Mouse (Mus musculus) spleen, embryonic (tissue): ENCODE measurements at regions not wholly inside any gene's neighbourhood (a gene's known extent, or its start where the extent isn't known, plus 50 kb on each side); places are given as distances from the start of the nearest gene placed in this dataset.

Source experiments
- CTCF ChIA-PET: fragments of 350-600 bp; sonication (Branson Sonifier 250); formaldehyde crosslinking; loops from one replicate; lab custom pipeline; 2022; lab: Charles Lee

DNA sequence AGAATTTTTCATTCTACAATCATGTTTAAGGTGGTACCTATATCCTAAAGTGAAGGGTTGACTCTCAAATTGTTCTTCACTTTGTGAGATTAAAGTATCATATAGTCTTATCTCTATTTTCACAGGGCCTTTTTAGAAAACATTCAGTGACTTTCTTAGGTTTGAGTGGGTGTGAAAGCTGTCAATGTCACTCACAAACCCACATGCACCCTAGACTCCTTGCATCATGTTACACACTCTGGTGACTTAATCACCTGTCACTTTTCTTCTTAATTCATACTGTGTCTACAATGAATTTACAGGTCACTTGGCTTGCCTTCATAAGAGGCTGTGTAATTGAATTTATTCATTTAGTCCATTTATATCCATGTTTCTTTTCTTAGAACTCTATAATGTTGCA, 1026.8 kb upstream of the Alcam start:
- CTCF ChIA-PET = no interaction called here

GRCm38 (mm10) chr16:53439511-53439910, 985.6 kb upstream of the Alcam start:
- CTCF ChIA-PET = no interaction called here

DNA sequence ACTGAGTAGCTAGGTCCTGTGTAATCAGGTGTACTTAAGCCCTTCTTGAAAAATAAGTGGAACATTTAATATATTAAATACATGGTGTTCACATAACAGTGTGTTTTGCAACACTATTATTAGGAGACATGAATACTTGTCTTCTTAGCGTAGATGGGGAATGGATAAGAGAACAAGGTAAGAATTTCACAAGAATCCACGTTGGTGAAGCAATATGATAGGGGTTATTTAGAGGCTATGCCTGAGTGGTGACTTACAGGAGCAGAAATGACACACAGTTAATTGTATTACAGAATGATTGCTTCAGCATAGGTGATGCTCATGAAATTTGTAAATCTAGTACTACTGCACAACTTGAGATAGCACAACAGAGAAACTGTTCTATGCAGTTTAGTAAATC, 964.5 kb upstream of the Alcam start:
- CTCF ChIA-PET = no interaction called here

DNA sequence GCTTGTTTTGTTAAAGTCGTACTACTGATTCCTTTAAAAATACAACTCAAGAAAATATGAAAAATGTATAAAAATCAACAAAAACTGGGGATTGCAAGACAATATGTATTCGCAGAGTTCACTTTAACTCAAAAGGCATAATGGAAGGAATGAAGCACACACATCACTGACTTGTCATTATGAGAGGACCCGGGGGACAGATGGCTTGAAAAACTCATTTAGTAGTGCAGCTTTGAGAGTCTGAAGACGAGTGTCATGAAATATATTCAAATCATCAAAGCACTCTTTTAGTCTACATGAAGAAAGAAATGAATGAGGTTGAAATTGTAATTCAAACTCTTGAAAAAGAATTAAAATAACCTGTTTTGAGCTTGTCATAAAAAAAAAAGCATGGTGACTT, 931.3 kb upstream of the Alcam start:
- CTCF ChIA-PET = no interaction called here

- CTCF ChIA-PET = no interaction called here
Measured at GRCm38 (mm10) chr16:53342153-53342552, 888.3 kb upstream of the Alcam start.

DNA sequence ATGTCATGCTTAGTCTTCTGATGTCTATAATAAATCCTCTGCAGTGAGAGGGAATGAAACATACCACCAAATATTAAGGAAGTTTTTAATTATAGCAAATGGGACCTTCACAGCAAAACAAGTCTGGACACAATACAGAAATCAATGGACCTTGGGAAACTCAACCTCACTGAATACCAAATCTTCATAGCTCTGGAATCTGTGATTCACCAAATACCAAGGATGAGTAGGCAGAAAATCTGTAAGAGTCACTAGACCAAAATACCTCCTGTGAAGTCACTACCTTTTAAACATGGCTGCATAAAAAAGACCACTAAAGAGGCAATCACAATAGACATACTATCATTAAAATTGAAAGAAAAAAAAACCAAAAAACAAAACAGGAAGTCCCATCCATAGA, 872.5 kb upstream of the Alcam start:
- CTCF ChIA-PET = no interaction called here

- CTCF ChIA-PET = no interaction called here
Measured at GRCm38 (mm10) chr16:53292081-53292480, 838.2 kb upstream of the Alcam start.

DNA sequence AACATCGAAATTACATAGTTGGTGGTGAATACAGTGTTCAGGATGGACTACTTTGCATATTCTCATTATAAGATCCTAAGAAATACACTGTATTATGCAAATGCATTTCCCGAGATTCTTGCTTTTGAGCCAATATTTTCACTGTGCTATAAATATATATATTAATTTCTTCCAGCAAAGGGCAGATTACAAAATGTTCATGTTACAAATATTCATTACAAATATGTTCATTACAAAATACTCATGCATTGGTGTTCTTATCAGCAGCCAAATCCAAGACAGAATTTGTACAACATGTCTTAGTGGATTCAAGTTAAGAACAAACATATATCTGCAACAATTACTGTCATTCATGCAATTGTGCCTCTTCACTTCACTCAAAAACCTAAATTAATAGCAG, 828.1 kb upstream of the Alcam start:
- CTCF ChIA-PET = no interaction called here

DNA sequence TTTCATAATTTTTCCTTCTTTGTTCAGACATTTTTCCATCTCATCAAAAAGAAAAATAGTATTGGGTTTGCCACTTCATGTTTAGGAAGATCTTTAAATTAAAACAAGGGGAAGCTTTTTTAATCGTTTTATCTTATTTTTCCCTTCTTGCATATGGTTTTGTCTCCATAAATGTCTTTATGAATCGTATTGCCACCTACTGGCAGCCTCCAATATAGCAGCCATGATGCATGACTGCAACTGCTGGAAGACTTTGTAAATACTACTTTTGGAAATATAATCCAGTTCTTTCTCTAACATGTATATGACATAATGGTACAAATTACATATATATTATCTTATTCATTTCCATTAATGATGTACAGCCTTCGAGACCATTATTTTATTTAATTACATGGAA, 812.2 kb upstream of the Alcam start:
- CTCF ChIA-PET = no interaction called here

DNA sequence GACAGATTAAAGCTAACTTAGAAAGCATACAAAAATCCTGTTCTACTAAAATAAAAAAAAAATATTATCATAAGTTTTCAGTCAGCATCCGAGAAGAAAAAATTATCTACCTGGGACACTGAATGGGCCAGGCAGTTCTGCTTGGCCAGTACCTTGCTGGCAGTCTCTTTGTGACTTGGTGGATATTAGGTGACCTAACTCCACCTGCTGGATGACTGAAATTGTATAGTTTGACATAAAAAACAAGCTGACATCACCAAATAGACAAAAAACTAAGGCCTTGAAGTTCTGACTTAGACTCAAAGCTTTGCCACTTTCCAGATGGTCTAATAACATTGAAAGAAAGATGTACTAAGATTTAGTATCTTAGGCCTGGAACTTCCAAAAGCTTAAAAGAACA, 791.5 kb upstream of the Alcam start:
- CTCF ChIA-PET = no interaction called here

DNA sequence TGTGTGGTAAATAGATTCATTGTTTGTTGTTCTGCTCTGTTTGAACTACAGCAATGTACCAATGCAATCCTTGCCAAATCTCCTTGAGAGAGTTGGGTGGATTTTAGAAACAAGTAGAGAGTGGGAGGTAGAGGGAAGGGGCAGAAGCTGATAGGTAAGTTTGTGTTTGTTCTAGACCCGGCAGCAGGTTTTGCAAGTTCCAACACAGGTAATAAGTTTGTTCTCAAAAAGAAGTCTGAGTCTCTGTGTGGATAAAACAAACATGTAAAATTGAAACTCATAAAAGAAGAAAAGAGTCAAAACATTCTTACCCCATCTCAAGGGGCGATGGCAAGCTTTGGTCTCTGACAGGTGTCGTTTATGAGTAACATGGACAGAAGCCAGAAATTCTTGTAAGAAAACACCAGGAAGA, 788.3 kb upstream of the Alcam start:
- CTCF ChIA-PET = no interaction called here

GRCm38 (mm10) chr16:53218886-53219285, 765.0 kb upstream of the Alcam start:
- CTCF ChIA-PET = no interaction called here

GRCm38 (mm10) chr16:53201449-53201848, 747.6 kb upstream of the Alcam start:
- CTCF ChIA-PET = no interaction called here

GRCm38 (mm10) chr16:53186444-53186843, 732.6 kb upstream of the Alcam start:
- CTCF ChIA-PET = no interaction called here

DNA sequence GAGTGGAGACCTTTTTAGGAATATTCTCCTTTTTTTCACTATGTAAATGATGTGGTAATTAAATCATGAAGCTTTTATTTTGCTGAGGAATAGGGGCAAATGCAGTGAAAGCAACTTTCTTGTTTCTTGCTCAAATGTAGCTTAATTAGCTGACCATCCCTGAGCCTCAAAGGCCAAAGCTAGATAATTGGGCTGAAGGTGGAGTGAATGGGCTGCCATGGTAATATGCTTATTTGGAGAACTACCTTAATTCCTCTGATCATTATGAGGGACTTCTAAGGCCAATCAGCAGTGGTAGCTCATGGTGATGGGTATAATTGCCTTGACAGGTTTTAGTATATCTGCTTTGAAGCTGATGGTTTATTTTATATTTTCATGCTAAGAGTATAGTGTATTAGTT, 702.5 kb upstream of the Alcam start:
- CTCF ChIA-PET = no interaction called here

- CTCF ChIA-PET = no interaction called here
Measured at GRCm38 (mm10) chr16:53130677-53131076, 676.8 kb upstream of the Alcam start.

- CTCF ChIA-PET = interaction anchor here (0.9 kb wide), 1 partner anchor 1342 kb away, joined by 3 read pairs; no protein-coding TSS in a partner anchor
Measured at GRCm38 (mm10) chr16:53108726-53109125, 654.9 kb upstream of the Alcam start.

GRCm38 (mm10) chr16:53095396-53095929, 641.6 kb upstream of the Alcam start:
- CTCF ChIA-PET = no interaction called here

DNA sequence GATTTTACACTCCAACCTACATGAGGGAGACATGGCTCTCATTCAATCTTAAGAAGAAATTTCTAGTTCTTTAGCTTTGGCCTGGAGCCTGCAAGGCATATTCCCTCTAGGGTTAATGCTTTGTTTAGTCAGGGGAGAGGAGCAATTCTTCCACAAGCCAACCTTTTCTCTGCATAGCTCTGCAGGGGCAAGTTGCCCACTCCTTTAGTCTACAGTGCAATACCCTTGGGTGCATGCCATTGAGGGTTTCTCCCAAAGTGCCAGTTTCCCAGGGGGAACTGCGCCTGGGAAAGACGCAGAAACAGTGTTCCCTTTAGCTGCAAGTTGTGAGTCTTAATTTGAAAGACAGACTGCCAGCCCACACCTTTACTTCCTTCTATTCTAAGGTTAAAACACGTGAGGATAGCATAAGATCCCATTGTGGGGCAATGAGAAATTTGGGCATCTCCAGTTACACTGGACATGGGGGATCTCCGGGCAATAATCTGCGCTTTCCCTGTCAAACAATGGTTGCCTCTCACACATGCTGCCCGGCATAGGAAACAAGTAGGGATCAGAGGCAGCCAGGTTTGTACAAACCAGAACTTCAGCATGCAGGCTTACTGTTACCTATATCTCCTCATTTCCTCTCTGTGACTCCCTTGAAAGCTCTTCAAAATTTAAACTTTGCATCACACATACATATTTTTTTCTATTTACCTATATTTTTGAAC, 620.1 kb upstream of the Alcam start:
- CTCF ChIA-PET = no interaction called here

GRCm38 (mm10) chr16:53071887-53072682, 618.2 kb upstream of the Alcam start:
- CTCF ChIA-PET = no interaction called here

- CTCF ChIA-PET = no interaction called here
Measured at GRCm38 (mm10) chr16:53064151-53064550, 610.3 kb upstream of the Alcam start.

- CTCF ChIA-PET = interaction anchor here (0.6 kb wide), 1 partner anchor 884 kb away, joined by 3 read pairs; no protein-coding TSS in a partner anchor
Measured at GRCm38 (mm10) chr16:53063061-53063460, 609.2 kb upstream of the Alcam start.

GRCm38 (mm10) chr16:53026056-53026455, 572.2 kb upstream of the Alcam start:
- CTCF ChIA-PET = no interaction called here
